Mouse (Mus musculus) common myeloid progenitor, adult 5-6 weeks (primary cell): ENCODE data around the gene Borcs6. TPM values are rescaled to one million over a fixed set of nuclear protein-coding genes. Genes with fewer than 3 reads are reported as not detected.
A peak's percentile ranks its signal among the peaks of the same experiment; 100 is the strongest.

Source experiments
- ATAC-seq: replicated peaks from 2 replicates; pipeline ENCODE4 v1.8.0; 2016; ENCODE audit warnings: low read depth, mild to moderate bottlenecking, moderate TSS enrichment, inconsistent platforms; ENCODE audit not compliant: poor library complexity, severe bottlenecking
- total RNA-seq: library from RNA; stranded (forward); fragments of 200-1000, 187-1606 nt; gene quantifications from 2 replicates; pipeline ENCODE4 v1.2.3, GENCODE M21; 2017

Borcs6 gene
- total RNA-seq, 1 experiment from 2014 or later = 5.4 TPM

DNA sequence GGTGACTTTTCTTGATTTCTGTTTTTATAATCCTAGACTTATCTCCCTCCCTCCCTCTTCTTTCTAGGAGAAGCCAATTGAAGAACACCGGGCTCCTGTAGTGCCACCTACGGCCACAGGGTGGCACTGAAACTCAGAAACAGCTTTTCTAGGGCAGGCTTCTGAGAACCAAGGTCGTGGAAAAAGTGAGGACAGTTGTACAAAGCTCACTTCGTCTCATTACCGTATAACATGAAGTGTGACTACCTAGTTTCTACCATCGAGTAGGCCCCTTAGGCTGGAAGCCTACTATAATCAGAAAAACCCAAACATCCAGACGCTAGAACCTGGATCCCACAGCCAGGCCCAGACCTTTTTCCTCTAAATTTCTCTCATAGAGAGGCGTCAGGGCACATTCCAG, 7.4 kb downstream of the Borcs6 start:
- peak; percentile 33; the same call in 1 of the 2 replicates for ATAC-seq

DNA sequence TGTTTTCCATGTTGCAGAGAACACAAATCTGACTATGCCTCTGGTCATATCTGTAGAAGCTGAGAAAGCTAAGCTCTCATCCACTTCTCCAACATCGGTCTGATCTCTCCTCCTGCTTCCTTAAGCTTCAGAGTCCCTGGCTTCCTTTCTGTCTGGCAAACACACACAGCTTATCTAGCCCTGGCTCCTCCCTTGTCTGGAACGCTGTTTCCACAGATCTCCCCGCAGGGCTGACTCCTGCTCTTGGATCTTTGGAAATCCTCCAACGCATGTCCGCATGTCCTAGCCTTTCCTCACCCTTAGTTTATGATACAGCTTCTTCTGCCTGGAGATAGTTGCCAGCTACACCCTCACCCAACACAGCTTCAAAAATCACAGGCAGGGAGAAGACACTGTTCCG, 8.1 kb downstream of the Borcs6 start:
- no peak for ATAC-seq

DNA sequence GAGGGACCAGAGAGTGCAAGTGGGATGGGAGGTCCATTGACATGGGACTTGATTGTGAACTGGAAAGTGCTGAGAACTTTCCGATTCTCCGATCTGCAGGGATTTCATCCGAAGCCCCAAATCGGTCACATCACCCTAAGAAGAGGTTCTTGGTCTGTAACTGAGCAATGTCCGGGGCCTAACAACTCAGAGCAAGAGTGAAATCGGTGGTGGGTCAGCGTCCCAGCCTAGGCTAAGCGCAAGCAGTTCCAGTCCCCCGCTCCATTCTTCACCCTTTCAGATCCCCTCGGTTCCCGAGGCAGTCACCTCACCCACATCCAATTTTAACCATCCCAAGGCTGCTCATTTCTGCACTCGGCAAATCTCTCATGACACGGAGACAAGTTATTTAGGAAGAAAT, 10.6 kb downstream of the Borcs6 start:
- no peak for ATAC-seq

DNA sequence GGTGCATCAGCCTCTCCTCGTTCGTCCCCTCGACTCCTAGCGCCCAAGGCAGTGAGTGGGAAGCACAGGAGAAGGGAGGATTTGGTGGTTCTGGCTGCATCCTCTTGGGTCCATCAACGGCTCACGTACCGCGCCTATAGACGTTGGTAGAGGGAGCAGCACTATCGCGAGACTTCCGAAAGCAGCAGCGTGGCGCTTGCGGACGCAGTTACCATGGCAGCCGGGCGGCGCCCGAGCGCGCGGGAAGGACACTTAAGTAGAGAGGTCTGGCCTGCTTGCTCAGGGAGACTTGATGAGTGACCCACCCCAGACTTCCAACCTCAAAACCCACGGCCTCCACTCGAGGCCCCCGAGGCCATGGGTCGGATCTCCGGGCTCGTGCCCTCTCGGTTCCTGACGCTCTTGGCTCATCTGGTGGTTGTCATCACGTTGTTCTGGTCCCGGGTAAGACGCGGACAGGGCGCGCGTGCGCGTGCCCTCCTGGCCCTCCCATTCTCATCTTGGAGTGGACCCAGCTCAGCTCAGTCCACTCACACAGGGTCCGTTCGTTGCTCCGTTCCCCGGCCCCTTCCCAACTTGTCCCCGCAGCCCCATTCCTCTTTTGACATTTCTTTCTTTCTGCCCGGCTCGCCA, 11.2 kb downstream of the Borcs6 start, which contains the start of gene Tmem107:
TSS of gene Tmem107 (plus strand) at position 217 of the 633 bp plus-strand sequence.
- ATAC-seq = peak; percentile 55

DNA sequence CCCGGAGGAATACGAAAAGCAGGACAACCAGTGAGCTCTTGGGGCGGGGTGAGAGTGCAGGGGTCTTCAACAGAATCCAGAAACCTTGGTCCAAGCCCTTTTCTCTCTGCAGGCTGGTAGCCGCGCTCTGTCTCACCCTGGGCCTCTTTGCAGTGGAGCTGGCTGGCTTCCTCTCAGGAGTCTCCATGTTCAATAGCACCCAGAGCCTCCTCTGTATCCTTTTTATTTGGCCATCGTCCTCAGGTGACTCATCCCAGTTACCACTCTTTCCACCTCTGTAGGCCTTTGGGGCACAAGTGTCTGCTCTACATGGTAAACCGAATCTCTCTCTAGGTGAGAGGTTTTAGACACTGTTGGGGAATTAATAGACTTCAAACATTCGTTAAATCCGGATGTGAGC, 11.7 kb downstream of the Borcs6 start:
- ATAC-seq = no peak

DNA sequence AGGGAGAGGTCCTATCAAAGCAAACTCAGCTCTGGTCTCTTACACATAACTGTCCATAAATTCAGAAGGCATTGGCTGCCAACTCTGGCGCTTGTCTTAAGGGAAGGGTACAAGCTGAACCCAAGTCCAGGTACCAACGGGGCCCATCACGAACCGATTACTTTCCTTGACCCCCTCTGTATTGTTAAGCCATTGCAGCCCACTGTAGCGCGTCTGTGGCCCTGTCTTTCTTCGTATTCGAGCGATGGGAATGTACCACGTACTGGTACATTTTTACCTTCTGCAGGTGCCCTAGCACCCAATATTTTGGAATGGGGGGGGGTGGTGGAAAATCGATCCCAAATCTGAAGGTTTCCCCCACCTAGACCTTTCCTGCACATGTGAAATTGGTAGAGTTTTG, 12.7 kb downstream of the Borcs6 start:
- no peak for ATAC-seq

DNA sequence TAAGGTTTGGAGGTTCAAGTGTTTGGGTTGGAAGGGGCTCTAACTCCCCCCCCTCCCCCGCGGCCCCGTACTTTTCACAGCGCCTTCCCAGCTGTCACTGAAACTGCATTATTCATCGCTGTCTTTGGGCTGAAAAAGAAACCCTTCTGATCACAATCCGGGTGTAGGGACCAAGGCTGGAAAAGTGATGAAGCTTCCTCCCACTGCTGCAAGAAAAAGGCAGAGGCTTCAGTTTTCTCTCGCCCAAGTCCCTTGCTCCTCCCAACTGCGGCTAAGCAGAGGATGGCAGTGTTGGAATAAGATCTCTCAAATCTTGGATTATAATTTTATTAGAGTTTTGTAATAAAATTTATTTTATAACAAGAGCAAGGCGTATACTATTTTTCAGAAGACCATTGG, 13.1 kb downstream of the Borcs6 start:
- ATAC-seq = no peak

DNA sequence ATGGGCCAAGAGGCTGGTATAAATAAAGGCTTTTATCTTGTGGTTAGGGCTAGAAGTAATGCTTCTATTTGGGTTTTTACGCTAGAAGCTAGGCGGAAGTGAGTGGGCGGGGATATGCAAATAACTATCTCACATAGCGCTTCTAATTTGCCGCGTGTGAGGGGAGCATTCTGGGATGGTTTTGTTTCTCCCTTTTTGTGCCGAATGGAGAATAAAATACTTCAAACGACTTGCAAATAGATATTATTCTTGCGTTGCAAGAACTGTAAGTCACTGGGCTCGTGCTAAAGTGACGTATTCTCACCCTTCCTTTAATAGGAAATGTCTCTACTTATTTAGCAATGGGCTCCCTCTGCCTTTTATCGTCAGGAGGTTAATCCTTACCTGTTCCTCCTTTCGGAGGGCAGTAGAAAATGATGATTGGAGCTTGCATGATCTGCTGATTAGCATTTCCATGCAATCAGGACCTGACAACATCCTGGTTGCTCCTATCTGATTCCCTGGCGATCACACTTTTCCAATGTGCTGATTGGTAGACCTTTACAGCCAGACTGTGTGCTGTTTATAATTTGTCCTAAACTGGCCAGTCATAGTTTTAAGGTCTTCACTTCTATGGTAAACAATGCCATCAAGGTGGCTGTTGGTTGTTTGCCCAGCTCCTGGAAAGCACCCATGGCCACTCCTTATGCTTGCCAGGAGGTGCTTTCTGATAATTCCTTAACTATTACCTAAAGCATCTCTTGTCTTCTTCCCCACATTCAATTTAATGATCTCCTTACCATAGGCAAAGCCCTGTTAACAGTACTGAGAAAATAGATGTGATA, 13.8 kb downstream of the Borcs6 start:
- ATAC-seq = peak; percentile 76

DNA sequence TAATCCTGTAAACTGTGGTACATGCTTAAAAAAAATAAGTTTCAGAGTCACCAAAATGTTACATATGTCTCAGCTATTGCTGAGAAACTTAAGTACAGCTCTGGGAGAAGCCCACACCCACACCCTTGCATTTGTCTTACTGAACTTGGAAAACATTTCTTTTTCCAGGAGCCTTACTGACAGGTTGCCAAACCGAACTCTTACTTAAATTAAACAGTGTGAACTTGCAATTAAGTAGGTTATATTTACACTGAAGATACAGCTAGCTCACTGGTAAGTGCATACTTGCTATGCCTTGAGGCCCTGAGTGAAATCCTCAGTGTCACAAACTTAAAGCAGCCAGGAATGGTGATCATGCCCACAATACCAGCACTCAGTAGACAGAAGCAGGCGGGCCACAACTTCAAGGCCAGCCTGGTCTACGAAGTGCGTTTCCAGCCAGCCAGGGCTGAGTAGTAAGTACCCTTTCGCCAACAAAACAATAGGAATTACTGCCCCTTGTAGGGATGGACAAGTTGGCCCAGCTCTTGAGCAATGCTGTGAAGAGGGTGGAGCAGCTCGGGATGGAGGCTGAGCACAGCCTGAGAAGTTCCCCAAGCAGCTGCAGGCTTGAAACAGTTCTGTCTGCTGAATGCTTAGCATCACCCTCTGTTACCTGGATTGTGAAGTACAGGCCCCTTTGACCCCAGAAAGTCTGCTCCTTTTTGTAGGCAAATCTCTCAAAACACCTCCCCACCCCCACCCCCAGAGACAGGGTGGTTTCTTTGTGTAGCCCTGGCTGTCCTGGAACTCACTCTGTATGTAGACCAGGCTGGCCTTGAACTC, 14.6 kb downstream of the Borcs6 start:
- ATAC-seq = no peak

DNA sequence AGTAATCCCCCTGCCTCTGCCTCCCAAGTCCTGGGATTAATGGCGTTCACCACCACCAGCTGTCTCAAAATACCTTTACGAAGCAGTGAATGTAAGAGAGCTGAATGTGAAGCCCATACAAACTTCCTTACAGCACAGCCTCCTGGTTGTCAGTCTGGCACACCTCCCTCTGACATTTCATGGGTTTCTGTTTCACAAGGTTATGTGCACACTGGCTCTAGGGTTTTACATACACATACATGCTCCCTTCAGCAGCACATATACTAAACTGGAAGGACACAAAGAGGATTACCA, 15.2 kb downstream of the Borcs6 start:
- ATAC-seq = no peak

DNA sequence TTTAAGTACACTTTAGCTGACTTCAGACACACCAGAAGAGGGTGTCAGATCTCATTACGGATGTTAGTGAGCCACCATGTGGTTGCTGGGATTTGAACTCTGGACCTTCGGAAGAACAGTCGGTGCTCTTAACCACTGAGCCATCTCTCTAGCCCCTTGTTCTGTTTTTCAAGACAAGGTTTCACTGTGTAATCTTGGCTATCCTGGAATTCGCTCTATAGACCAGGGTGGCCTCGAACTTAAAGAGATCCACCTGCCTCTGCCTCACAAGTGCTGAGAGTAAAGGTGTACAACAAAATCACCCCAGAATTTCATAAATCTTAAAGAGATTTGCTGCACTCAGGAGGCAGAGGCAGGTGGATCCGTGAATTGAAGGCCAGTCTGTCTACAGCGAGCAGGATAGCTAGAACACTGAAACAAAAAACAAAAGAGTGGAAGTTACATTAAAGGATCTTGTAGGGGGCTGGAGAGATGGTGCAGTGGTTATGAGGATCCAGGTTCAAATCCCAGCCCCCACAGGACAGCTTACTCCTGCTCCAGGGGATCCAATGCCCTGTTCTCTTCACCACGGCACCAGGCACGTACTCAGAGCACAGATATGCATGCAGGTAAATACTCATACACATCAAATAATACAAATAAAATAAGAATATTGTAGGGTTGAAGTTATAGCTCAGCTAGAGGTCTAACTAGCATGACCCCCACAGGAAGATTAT, 16.4 kb downstream of the Borcs6 start:
- ATAC-seq = no peak

DNA sequence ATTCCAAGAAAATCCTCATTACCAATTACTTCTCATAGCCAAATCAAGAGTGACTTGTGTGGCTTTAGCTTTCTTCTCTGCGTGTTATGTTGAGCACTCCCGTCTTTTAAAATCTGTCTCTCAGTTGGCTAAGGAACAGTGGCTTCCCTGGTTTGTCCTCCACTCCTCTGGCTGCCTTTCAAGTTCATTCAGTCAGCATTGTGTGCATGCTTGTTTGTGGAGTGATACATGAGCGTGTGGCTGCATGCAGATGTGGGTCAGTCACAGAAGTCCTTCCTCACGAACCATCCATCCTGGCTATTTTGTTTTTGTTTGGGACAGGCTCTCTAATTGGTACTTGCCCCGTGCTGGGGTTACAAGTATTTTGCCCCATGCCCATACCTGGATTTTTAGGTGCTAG, 17.1 kb downstream of the Borcs6 start:
- ATAC-seq = no peak

DNA sequence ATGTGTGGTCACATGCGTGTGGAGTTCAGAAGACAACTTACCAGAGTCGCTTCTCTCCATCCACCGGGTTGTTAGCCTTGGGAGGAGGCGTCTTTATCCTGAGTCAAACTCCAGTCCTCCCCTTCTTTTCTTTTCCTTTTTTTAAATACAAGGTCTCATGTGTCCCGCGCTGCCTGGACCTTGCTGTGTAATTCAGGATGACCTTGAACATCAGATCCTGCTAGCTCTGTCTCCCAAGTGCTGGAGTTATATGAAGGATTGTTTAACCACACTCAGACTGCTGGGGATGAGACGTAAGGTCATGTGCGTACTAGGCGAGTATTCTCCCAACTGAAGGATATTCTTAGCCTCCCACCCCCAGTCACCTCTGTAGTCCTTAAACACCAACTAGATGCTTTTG, 17.8 kb downstream of the Borcs6 start:
- ATAC-seq = no peak

DNA sequence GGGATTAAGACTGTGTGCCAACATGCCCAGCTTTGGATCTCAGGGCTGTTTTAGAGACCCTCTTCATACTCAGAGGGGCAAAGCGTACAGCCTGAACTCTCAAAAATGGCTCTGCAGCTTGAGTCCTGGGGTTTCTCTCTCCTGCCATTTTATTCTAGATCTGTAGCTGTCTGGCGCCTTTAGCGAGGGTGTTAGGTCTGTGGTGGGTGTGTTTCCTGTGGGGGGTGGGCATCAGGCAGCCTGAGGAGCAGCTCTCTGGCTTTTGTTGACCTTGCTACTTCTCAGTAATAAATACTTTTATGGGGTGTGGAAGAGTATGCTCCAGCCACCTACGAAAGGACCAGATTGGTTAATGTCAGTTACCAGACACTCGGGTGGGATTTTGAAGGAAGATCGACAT, 18.5 kb downstream of the Borcs6 start:
- no peak for ATAC-seq

DNA sequence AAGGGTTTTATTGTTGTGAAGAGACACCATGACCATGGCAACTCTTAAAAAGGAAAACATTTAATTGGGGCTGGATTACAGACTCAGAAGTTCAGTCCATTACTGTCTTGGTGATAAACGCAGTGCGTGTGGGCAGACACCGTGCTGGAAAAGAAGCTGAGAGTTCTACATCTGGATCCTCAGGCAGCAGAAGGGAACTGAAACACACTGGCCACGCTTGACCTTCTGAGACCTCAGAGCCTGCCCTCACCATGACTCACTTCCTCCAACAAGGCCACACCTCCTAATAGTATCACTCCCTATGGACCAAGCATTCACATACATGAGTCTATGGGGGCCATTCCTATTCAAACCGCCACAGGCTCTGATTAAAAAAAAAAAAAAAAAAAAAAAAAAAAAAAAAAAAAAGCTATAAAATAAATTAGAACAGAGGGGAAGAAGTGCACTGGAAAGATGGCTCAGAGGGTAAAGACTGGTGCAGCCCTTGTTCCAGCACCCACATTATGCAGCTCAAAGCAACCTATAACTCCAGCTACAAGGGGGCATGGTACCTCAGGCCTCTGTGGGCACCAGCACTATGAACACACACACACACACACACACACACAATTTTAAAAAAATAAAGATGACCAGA, 19.4 kb downstream of the Borcs6 start:
- peak; percentile 53 for ATAC-seq

DNA sequence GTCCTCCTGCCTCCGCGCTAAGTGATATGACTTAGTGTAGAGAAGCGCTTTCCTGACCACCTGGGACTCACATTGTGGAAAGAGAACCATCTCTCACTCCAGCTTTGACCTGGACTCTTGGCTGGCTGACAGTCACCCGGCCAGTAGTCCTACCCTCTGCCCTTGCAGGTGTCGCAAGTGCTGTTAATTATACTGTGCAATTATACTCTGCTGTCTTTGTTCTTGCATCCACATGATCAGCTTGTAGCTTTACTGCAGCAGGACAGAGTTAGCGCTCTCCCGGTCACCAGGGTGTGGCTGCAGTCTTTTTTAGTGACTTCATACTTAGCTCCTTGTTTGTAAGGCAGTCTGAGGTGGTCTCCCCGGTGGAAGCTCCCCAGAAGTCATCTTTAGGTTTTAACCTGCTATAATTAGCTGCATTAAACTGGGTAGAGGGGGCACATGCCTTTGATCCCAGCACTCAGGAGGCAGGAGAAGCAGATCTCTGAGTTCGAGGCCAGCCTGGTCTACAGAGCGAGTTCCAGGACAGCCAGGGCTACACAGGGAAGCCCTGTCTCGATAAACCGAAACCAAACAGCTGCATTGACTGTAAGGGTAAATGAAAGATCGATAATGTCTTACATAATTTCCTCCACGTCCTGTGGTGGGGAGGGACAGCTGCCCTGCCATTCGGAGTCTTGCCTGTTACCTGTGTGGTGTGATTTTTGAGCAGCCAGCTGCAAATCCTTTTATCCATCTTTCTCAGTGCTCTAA, 20.8 kb downstream of the Borcs6 start:
- no peak for ATAC-seq

DNA sequence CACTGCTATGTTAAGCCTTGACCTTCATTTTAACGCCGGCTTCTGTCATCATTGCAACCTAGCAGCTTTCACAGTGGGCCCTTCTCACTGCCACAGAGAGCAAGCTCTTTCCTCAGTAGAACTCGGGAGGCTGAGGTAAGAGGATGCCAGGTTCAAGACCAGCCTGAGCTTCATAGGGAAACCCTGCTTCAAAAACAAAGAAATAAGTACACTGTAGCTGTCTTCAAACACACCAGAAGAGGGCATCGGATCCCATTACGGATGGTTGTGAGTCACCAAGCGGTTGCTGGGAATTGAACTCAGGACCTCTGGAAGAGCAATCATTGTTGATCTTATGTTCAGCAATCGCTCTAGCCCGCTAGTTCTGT, 21.3 kb downstream of the Borcs6 start:
- no peak for ATAC-seq

DNA sequence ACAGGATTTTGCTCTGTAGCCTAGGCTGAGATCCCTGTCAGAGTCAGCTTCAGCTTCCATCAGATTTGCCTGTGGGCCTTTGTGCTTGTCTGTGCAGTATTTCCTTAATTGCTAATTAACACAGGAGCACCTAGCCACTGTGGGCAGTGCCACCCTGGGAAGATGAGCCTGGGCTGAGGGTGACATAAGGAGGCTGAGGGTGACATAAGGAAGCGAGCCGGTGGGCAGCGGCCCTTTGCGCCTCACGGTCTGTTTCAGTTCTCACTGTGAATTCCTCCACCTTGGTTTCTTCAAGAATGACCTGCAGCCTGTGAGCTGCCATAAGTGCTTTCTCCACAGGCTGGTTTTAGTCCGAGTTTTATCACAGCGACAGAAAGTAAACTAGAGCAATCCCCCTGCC, 22.1 kb downstream of the Borcs6 start:
- ATAC-seq = no peak

DNA sequence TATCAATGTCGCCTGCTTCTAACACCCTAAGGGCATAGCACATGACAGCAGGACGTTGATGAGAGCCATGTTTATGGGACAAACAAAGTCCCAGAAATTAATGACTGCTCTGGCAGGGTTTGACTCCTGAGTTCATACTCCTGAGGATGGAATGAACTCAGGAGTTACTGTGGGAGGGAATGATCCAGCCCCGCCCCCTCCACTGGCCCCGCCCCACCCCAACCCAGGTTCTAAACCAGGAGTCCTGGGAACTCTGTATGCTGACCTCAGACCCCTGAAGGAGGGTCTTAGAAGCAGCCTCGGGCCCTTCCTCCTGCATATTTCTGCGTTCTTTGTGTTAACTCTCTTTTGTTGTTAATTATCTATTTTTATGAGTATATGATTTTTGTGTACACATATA, 26.1 kb downstream of the Borcs6 start:
- no peak for ATAC-seq
